Mouse (Mus musculus) ES-E14 (cell line): ENCODE data around the gene Gm5142.

Source experiments
- CHD2 ChIP-seq: IDR thresholded peaks from 2 replicates; pipeline ENCODE4 v1.6.1; 2014; ENCODE audit warnings: mild to moderate bottlenecking, low read depth, low read length, inconsistent platforms
- HCFC1 ChIP-seq: IDR thresholded peaks from 2 replicates; pipeline ENCODE4 v1.6.1; 2012; ENCODE audit warnings: low read length, inconsistent platforms, borderline replicate concordance; ENCODE audit not compliant: insufficient read depth
- MAFK ChIP-seq: IDR thresholded peaks from 2 replicates; pipeline ENCODE4 v1.6.1; 2014; ENCODE audit warnings: mild to moderate bottlenecking, low read depth, low read length, inconsistent platforms; ENCODE audit not compliant: insufficient read depth
- ZC3H11A ChIP-seq: IDR thresholded peaks from 2 replicates; pipeline ENCODE4 v1.6.1; 2012; ENCODE audit warnings: low read depth, mild to moderate bottlenecking, inconsistent platforms, low read length, borderline replicate concordance
- ZNF384 ChIP-seq: IDR thresholded peaks from 2 replicates; pipeline ENCODE4 v1.6.1; 2012; ENCODE audit warnings: low read depth, low read length, inconsistent platforms

GRCm38 (mm10) chr14:59185514-59185913 lies 7.0 kb upstream of the Gm5142 start:
- TF ChIP-seq ZC3H11A (no peak), ZNF384 (no peak), MAFK (no peak), HCFC1 (no peak), CHD2 (no peak)
